Mouse (Mus musculus): Measurements from ENCODE around the gene Ch25h. TPM values are rescaled to one million over a fixed set of nuclear protein-coding genes. Genes with fewer than 3 reads are reported as not detected.
A peak's percentile ranks its signal among the peaks of the same experiment; 100 is the strongest.

Ch25h gene
- total and polyA plus RNA-seq, 2 experiments: 0.22 TPM; not detected in 1

DNA sequence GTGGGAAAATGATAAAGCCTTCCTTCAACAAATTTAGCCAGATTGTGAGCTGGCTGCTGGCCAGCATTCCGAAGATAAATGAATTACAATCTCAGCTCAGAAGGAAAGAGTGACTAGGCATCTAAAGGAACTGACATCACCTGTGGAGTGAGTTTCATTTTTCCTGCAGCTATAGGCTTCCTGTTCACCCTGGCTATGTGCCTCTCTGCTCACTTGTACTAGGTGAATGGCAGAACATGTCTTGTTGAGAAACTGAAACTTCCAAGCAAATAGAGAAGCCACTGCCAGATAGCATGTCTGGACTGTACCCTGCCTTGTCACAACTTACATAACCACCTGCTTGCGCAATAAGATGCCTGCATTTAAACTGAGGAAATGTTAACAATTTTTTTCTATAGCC lies 33.0 kb downstream of the Ch25h start:
- Histone ChIP-seq H3K4me1 (ENCODE audit: control insufficient read depth, insufficient read depth, low read length) (no peaks in the 10 kb centered on the region; the same call in 1 of the 2 replicates), H3K9ac (ENCODE audit: low read depth, low read length) (no peak overlapping the region), H3K27me3 (ENCODE audit: control insufficient read depth, insufficient read depth, low read length) (no peaks in the 10 kb centered on the region), H3K27ac (replicated peaks; ENCODE audit: insufficient read depth, low read depth, low read length) (no peak overlapping the region), H3K4me3 (ENCODE audit: insufficient read depth, low read depth, low read length) (peak overlapping the region; percentile 30), H3K36me3 (ENCODE audit: control insufficient read depth, insufficient read depth, low read length) (no peaks in the 10 kb centered on the region), H3K79me2 (ENCODE audit: control insufficient read depth, insufficient read depth, low read length) (no peaks in the 10 kb centered on the region)
- 26% methylated on average over 2 of the region's 2 CpGs for WGBS
- no peak for TF ChIP-seq CTCF (IDR thresholded peaks at IDR 0.05; ENCODE audit: low read depth, low read length)
- no peak for TF ChIP-seq POLR2A (IDR thresholded peaks at IDR 0.05; ENCODE audit: extremely low read depth, insufficient read depth, low read length)
- peak; percentile 93 for DNase-seq (ENCODE audit: extremely low read depth, low read depth, low spot score)

DNA sequence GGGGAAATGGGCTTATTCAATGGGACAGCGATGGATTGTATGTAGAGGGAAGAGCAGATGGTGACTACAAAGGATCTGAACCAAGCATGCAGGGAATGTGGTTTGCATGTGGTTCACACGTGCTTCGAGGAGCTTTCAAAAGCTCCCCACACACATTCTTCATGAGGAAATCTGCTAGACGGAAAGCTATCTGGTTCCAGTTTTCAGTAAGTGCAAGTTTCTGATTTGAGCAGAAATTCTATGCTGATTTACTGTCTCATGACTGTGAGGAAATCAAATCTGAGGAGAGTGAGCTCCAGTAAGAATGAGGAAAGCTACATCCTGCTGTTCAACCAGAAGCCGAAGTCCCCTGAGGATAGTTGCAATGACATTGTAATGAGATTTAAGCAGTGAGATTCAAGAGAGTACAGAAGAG lies 39.8 kb downstream of the Ch25h start:
- peak; percentile 8 for DNase-seq (ENCODE audit: extremely low read depth, low read depth, low spot score)
- Histone ChIP-seq H3K27me3 (ENCODE audit: control insufficient read depth, insufficient read depth, low read length) (no peaks in the 10 kb centered on the region), H3K4me3 (ENCODE audit: insufficient read depth, low read depth, low read length) (no peak overlapping the region), H3K9ac (ENCODE audit: low read depth, low read length) (no peak overlapping the region), H3K36me3 (ENCODE audit: control insufficient read depth, insufficient read depth, low read length) (no peaks in the 10 kb centered on the region), H3K79me2 (ENCODE audit: control insufficient read depth, insufficient read depth, low read length) (no peaks in the 10 kb centered on the region), H3K4me1 (ENCODE audit: control insufficient read depth, insufficient read depth, low read length) (no peaks in the 10 kb centered on the region), H3K27ac (replicated peaks; ENCODE audit: insufficient read depth, low read depth, low read length) (no peak overlapping the region)
- WGBS: 81% methylated on average over 5 of the region's 5 CpGs
- no peak for TF ChIP-seq POLR2A (IDR thresholded peaks at IDR 0.05; ENCODE audit: extremely low read depth, insufficient read depth, low read length)
- no peak for TF ChIP-seq CTCF (IDR thresholded peaks at IDR 0.05; ENCODE audit: low read depth, low read length)

DNA sequence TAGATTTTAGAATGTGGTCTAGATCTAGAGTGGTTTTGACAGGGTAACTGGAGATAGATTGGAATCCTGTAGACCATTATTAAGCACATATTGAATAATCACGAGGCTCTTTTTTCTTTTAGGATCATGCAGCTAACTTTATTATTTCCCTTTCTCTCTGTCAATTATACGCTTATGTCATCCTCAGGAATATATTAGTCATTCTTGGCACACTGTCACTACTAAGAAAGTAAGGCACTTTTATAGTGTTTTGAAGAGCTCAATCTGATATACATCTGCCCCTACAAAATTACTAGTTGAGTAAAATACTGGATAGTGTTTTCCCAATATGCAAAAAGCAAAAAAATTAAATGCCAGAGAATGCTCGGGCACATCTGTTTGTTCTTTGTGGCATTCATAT lies 43.6 kb downstream of the Ch25h start:
- 85% methylated on average over 3 of the region's 3 CpGs for WGBS
- Histone ChIP-seq H3K4me3 (ENCODE audit: insufficient read depth, low read depth, low read length) (no peak overlapping the region), H3K79me2 (ENCODE audit: control insufficient read depth, insufficient read depth, low read length) (no peaks in the 10 kb centered on the region), H3K36me3 (ENCODE audit: control insufficient read depth, insufficient read depth, low read length) (no peaks in the 10 kb centered on the region), H3K4me1 (ENCODE audit: control insufficient read depth, insufficient read depth, low read length) (no peaks in the 10 kb centered on the region), H3K9ac (ENCODE audit: low read depth, low read length) (no peak overlapping the region), H3K27me3 (ENCODE audit: control insufficient read depth, insufficient read depth, low read length) (no peaks in the 10 kb centered on the region), H3K27ac (replicated peaks; ENCODE audit: insufficient read depth, low read depth, low read length) (no peak overlapping the region)
- TF ChIP-seq POLR2A (IDR thresholded peaks at IDR 0.05; ENCODE audit: extremely low read depth, insufficient read depth, low read length) (no peak), CTCF (IDR thresholded peaks at IDR 0.05; ENCODE audit: low read depth, low read length) (no peak)
- DNase-seq (ENCODE audit: extremely low read depth, low read depth, low spot score): no peak

DNA sequence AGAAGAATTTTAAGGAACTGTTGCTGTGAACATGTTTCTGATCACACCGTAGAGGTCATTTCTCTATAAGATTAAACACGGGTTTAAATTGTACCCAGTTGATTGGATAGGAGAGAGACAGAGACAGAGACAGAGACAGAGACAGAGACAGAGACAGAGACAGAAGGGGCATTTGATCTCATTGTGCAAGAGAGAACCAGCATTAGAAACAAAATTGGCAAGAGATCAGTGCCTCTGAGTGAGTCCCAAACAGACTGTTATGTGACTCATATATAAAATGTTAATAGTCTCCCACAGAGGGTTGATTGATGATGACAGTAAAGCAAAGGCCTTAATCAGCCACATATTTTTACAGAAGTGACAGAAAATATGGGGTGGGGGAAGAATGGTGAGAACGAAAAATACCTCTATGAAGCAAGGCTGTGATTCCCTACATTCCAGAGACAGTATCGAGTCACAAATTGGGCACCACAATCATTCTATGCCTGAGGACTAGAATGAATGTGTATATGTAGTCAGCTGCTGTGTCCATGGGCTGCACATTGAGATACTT lies 51.1 kb downstream of the Ch25h start:
- H3K36me3 ChIP-seq (ENCODE audit: control insufficient read depth, insufficient read depth, low read length): no peaks in the 10 kb centered on the region
- no peak for TF ChIP-seq CTCF (IDR thresholded peaks at IDR 0.05; ENCODE audit: low read depth, low read length)
- TF ChIP-seq POLR2A (IDR thresholded peaks at IDR 0.05; ENCODE audit: extremely low read depth, insufficient read depth, low read length): no peak
- no peak overlapping the region for H3K9ac ChIP-seq (ENCODE audit: low read depth, low read length)
- H3K79me2 ChIP-seq (ENCODE audit: control insufficient read depth, insufficient read depth, low read length): no peaks in the 10 kb centered on the region
- H3K27me3 ChIP-seq (ENCODE audit: control insufficient read depth, insufficient read depth, low read length): no peaks in the 10 kb centered on the region
- no peak overlapping the region for H3K4me3 ChIP-seq (ENCODE audit: insufficient read depth, low read depth, low read length)
- WGBS: 91% methylated on average over 4 of the region's 4 CpGs
- DNase-seq (ENCODE audit: extremely low read depth, low read depth, low spot score): no peak
- H3K27ac ChIP-seq (replicated peaks; ENCODE audit: insufficient read depth, low read depth, low read length): no peak overlapping the region
- H3K4me1 ChIP-seq (ENCODE audit: control insufficient read depth, insufficient read depth, low read length): peaks cover 2% of the 10 kb centered on the region; the same call in 1 of the 2 replicates

Other genes with a start within 250 kb of the Ch25h start
- 2.0 and 5.2 TPM in 2 replicates for gene Acta2, start 219.6 kb downstream of the Ch25h start, total RNA-seq (2014; rRNA removed)
- gene Acta2, start 219.6 kb downstream of the Ch25h start, polyA plus RNA-seq (2012; rRNA removed): 3.6 and 4.6 TPM in 2 replicates
- gene Fas, start 184.5 kb downstream of the Ch25h start, total RNA-seq (2014; rRNA removed): 20.2 and 25.5 TPM in 2 replicates
- gene Fas, start 184.5 kb downstream of the Ch25h start, polyA plus RNA-seq (2012; rRNA removed): 3.4 and 4.9 TPM in 2 replicates
- 159 and 192 TPM in 2 replicates for gene Lipa, start 52.3 kb upstream of the Ch25h start, total RNA-seq (2014; rRNA removed)
- gene Lipa, start 52.3 kb upstream of the Ch25h start, polyA plus RNA-seq (2012; rRNA removed): 137 and 146 TPM in 2 replicates
- 3.6 and 8.0 TPM in 2 replicates for gene Ifit2, start 75.5 kb upstream of the Ch25h start, total RNA-seq (2014; rRNA removed)
- 0.29 and 0.35 TPM in 2 replicates for gene Ifit2, start 75.5 kb upstream of the Ch25h start, polyA plus RNA-seq (2012; rRNA removed)
- gene Ifit3, start 108.4 kb upstream of the Ch25h start, total RNA-seq (2014; rRNA removed): 21.3 and 39.2 TPM in 2 replicates
- gene Ifit3, start 108.4 kb upstream of the Ch25h start, polyA plus RNA-seq (2012; rRNA removed): 3.4 and 5.8 TPM in 2 replicates
- gene Ifit1bl1, start 126.8 kb upstream of the Ch25h start, total RNA-seq (2014; rRNA removed): 0.34 and 0.92 TPM in 2 replicates
- 0.07 and 0.18 TPM in 2 replicates for gene Ifit1bl1, start 126.8 kb upstream of the Ch25h start, polyA plus RNA-seq (2012; rRNA removed)
- 5.5 and 9.7 TPM in 2 replicates for gene Ifit3b, start 132.8 kb upstream of the Ch25h start, total RNA-seq (2014; rRNA removed)
- gene Ifit3b, start 132.8 kb upstream of the Ch25h start, polyA plus RNA-seq (2012; rRNA removed): 1.3 and 1.8 TPM in 2 replicates
- 0.07 and 0.09 TPM in 2 replicates for gene Ifit1bl2, start 165.6 kb upstream of the Ch25h start, total RNA-seq (2014; rRNA removed)
- not detected in 2 replicates for gene Ifit1bl2, start 165.6 kb upstream of the Ch25h start, polyA plus RNA-seq (2012; rRNA removed)
- gene Ifit1, start 165.7 kb upstream of the Ch25h start, total RNA-seq (2014; rRNA removed): 9.6 and 15.9 TPM in 2 replicates
- gene Ifit1, start 165.7 kb upstream of the Ch25h start, polyA plus RNA-seq (2012; rRNA removed): 4.2 and 7.0 TPM in 2 replicates

Measured in liver, adult 2 months (tissue).